Mouse (Mus musculus) left cerebral cortex, postnatal 10 days (tissue): ENCODE data around the gene Micall1. TPM values are rescaled to one million over a fixed set of nuclear protein-coding genes. Genes with fewer than 3 reads are reported as not detected.

Experiments
- DNase-seq, 2 experiments: peaks; one replicate each; pipeline ENCODE4 v3.0.0; 2021 to 2022; ENCODE audit warnings: low spot score in 2 of 2, mixed read lengths in 1 of 2; ENCODE audit errors: extremely low spot score in 1 of 2
- intact Hi-C: fragments of 180-260 bp; cut with DNase I; formaldehyde crosslinking; loops from one replicate; pipeline ENCODE4 v1.15.1; 2025
- total RNA-seq, 2 experiments: library from RNA; stranded (reverse); gene quantifications; 2 replicates each; pipeline ENCODE4 v1.2.3; 2021

Gene Micall1
- total RNA-seq, 2 experiments from 2014 or later: 31.4 to 34.0 TPM

DNA sequence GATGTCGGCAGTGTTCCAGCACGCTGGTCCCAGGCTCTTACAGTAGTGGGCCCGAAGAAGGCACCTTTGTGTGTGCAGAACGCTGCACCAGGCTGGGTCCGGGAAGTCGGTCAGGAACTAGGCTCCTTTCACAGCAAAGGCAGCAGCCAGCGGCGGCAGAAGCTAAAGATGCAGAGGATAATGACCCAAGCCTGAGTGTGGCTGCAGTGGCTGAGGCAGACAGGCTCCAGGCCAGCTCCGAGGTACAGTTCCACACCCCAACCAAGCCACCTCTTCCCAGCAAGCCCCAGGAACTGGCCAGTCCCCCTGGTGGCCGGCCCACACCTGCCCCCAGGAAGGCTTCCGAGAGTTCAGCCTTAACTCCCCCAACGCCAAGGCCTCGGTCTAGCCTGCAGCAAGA, 13.8 kb downstream of the Micall1 start:
- DNase-seq: no peak
- intact Hi-C loops: no loop called here

- intact Hi-C loops: no loop called here
- DNase-seq: no peak
Observed at GRCm38 (mm10) chr15:79123751-79124150, 15.1 kb downstream of the Micall1 start.

GRCm38 (mm10) chr15:79124331-79124875, 15.7 kb downstream of the Micall1 start:
- no peak for DNase-seq
- intact Hi-C loops: no loop called here

DNA sequence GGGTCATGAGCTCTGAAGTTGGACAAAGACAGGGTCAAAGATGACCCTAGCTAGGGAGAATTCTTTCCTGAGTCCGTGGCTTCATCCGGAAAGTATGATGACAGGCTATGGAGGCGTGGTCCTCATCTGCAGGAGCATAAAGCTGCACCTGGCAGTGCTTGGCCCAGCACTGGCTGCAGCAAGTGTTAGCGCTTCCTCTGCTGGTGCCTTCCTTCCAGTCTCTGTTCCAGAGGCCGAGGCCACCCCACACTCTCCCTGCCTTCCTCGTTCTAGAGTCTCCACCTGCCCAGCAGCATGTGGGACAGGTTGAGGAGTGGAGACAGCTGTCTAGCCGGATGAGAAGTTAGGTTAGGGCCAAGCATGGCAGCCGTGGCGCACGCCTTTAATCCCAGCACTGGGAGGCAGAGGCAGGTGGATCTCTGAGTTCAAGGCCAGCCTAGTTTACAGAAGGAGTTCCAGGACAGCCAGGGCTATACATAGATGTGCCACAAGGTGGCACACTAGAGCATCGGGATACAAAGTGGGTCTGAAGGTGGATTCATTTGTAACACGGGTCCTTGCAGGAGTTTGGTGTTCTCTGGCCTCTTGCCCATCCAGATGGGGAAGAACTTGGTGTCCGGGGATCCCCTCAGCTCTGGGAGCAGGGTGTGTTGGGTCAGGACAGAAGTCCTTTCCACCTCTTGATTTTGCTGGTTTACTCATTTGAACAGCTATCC, 17.7 kb downstream of the Micall1 start:
- DNase-seq: no peak
- intact Hi-C loops: no loop called here

- no peak for DNase-seq
- intact Hi-C loops: no loop called here
Observed at GRCm38 (mm10) chr15:79127101-79127500, 18.4 kb downstream of the Micall1 start.

GRCm38 (mm10) chr15:79128208-79128607, 19.5 kb downstream of the Micall1 start:
- intact Hi-C loops: no loop called here
- DNase-seq: no peak

- no peak for DNase-seq
- intact Hi-C loops: no loop called here
Observed at GRCm38 (mm10) chr15:79129311-79129710, 20.6 kb downstream of the Micall1 start.

GRCm38 (mm10) chr15:79130782-79131181, 22.1 kb downstream of the Micall1 start:
- DNase-seq: no peak
- intact Hi-C loops: no loop called here

DNA sequence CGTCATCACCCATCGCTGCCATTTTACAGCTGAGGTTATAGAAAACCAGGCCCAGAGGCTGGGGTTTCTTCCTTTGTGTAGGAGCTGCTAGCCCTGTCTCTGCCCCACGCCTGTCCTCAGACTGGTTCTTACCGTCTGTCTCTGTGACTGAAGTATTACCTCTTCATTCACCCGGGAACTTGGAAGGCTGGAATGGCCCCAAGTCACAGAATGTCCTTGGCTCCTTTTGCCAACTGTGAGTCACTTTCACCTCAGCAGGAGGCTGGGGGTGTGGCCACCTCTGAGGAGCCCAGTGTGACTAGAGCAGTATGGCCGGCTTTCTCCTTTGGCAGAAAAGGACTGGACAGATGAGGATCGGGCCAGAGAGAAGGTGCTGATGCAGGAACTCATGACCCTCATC, 22.7 kb downstream of the Micall1 start:
- no peak for DNase-seq
- intact Hi-C loops: no loop called here

- no peak for DNase-seq
- intact Hi-C loops: no loop called here
Observed at GRCm38 (mm10) chr15:79133191-79133661, 24.5 kb downstream of the Micall1 start.

GRCm38 (mm10) chr15:79134496-79135270, 26.0 kb downstream of the Micall1 start:
- no peak for DNase-seq
- intact Hi-C loops: no loop called here

DNA sequence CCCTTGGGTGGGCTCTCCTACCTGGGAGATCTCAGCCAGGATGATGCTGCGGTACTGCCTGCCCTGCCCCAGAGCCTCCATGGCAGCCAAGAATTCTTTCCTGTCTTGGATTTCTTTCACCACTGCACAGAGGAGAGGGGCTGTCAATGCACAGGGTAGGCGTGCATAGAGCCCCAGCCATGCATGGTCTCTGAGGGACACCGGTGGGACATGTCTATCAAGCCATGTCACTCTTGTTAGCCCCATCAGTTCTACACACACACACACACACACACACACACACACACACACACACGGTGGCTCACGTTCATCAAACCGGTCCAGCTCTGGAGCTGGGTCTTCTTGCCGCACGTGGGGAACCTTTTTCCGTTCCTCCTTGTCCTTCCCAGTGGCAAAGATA, 26.6 kb downstream of the Micall1 start:
- no peak for DNase-seq
- intact Hi-C loops: no loop called here

- intact Hi-C loops: no loop called here
Observed at GRCm38 (mm10) chr15:79135783-79136575, 27.3 kb downstream of the Micall1 start.

DNA sequence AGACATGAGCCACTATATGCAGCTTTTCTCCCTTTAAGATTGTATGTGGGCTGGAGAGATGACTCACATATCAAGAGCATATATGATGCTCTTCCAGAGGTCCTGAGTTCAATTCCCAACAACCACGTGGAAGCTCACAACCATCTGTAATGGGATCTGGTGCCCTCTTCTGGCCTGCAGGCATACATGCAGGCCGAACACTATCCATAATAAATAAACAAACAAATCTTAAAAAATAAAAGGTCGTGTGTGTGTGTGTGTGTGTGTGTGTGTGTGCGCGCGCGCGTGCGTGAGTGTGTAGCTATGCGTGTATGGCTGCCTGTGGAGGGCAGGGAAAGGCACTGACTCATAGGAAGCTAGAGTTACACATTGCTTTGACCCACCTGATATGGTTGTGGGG, 30.9 kb downstream of the Micall1 start:
- no peak for DNase-seq
- intact Hi-C loops: loop anchor here (5.0 kb wide), 2 partner anchors 42 to 62 kb away; partner anchors contain the start of gene Eif3l

More at GRCm38 (mm10) chr15:79135783-79136575, 27.3 kb downstream of the Micall1 start:
- DNase-seq: no peak

GRCm38 (mm10) chr15:79140866-79141565, 32.3 kb downstream of the Micall1 start, which contains the start of the genes Polr2f and 1700088E04Rik:
Gene Polr2f, plus strand, starts transcription at chr15:79141009.
Gene 1700088E04Rik, minus strand, starts transcription at chr15:79141253.
- peak; percentile 94 to 96 for DNase-seq
- intact Hi-C loops: loop anchor here (5.0 kb wide), 2 partner anchors 44 to 64 kb away; partner anchors contain the start of gene Eif3l

DNA sequence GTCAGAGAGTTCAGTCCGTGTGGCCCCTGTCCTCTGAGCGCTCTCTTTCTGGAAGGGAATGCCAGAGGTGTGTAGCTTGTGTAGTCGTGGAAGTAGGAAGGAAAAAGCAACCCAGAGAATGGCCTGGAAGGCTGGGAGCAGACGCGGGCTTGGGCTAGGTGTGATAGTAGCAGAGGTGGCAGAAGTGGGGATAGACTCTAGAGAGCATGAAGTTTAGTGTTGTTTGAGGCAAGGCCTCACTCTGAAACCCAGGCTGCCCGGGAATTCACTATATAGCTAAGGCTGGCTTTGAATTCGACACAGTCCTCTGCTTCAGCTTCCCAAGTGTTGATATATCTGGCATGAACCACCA, 32.8 kb downstream of the Micall1 start:
- intact Hi-C loops: loop anchor here (5.0 kb wide), 2 partner anchors 44 to 64 kb away; partner anchors contain the start of gene Eif3l
- DNase-seq: no peak

GRCm38 (mm10) chr15:79143316-79143715, 34.6 kb downstream of the Micall1 start:
- intact Hi-C loops: loop anchor here (5.0 kb wide), 2 partner anchors 46 to 66 kb away; partner anchors contain the start of gene Eif3l
- DNase-seq: no peak

DNA sequence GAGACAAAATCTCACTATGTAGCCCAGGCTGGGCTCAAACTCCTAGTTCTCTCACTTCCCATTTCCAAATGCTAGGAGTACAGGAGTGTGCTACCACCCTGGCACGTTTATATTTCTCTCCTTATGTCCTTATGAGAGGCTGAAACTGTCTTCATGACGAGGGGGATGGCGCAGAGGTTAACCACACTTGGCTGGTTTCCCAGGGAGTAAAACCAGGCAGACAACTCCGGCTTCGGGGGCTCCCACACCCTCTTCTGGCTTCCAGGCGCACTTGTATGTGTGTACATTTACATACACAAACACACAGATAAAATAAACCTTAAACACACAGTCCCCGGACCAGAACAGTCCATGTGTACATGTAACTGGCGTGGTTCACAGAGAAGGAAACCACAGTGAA, 35.3 kb downstream of the Micall1 start:
- no peak for DNase-seq
- intact Hi-C loops: loop anchor here (5.0 kb wide), 2 partner anchors 47 to 67 kb away; partner anchors contain the start of gene Eif3l
